Mouse (Mus musculus): Measurements from ENCODE around the gene Slc38a1.
A peak's percentile ranks its signal among the peaks of the same experiment; 100 is the strongest.

- no peak for TF ChIP-seq POLR2A (IDR thresholded peaks at IDR 0.05; ENCODE audit: borderline replicate concordance, control insufficient read depth, low read depth, low read length)
- peak; percentile 75 for TF ChIP-seq CTCF (IDR thresholded peaks at IDR 0.05; ENCODE audit: control insufficient read depth, insufficient read depth, low read length)
Measured at GRCm38 (mm10) chr15:96543181-96543828, 99.4 kb downstream of the Slc38a1 start.
